Mouse (Mus musculus) Muller cell, postnatal 12 days (primary cell): Measurements from ENCODE around the gene Rap1gap.
A peak's percentile ranks its signal among the peaks of the same experiment; 100 is the strongest.

Experiments
- DNase-seq: peaks from one replicate; pipeline ENCODE4 v3.0.0-alpha.2; 2015; ENCODE audit errors: inconsistent ontology term

Gene Rap1gap

GRCm38 (mm10) chr4:137661547-137661946, 3.0 kb upstream of the Rap1gap start:
- peak; percentile 74 for DNase-seq

GRCm38 (mm10) chr4:137663491-137663890, 1.0 kb upstream of the Rap1gap start:
- DNase-seq = no peak

- no peak for DNase-seq
Observed at GRCm38 (mm10) chr4:137664980-137665675, 602 bp downstream of the Rap1gap start.

- no peak for DNase-seq
Observed at GRCm38 (mm10) chr4:137665791-137666190, 1.3 kb downstream of the Rap1gap start.

GRCm38 (mm10) chr4:137666283-137666957, 1.9 kb downstream of the Rap1gap start:
- DNase-seq = no peak

- no peak for DNase-seq
Observed at GRCm38 (mm10) chr4:137666958-137667345, 2.4 kb downstream of the Rap1gap start.

- peak; percentile 74 for DNase-seq
Observed at GRCm38 (mm10) chr4:137667747-137668146, 3.2 kb downstream of the Rap1gap start.

- no peak for DNase-seq
Observed at GRCm38 (mm10) chr4:137671711-137672500, 7.4 kb downstream of the Rap1gap start.

- no peak for DNase-seq
Observed at GRCm38 (mm10) chr4:137675566-137675965, 11.0 kb downstream of the Rap1gap start.

GRCm38 (mm10) chr4:137676057-137676456, 11.5 kb downstream of the Rap1gap start:
- DNase-seq = peak; percentile 72

GRCm38 (mm10) chr4:137676700-137677484, 12.4 kb downstream of the Rap1gap start:
- DNase-seq = peak; percentile 60

- DNase-seq = no peak
Observed at GRCm38 (mm10) chr4:137677906-137678305, 13.4 kb downstream of the Rap1gap start.

GRCm38 (mm10) chr4:137678568-137678967, 14.0 kb downstream of the Rap1gap start:
- no peak for DNase-seq

GRCm38 (mm10) chr4:137679979-137680550, 15.5 kb downstream of the Rap1gap start:
- no peak for DNase-seq

GRCm38 (mm10) chr4:137680721-137681120, 16.2 kb downstream of the Rap1gap start:
- DNase-seq = no peak

- DNase-seq = peak; percentile 90
Observed at GRCm38 (mm10) chr4:137681408-137682104, 17.0 kb downstream of the Rap1gap start.

- no peak for DNase-seq
Observed at GRCm38 (mm10) chr4:137682961-137683453, 18.5 kb downstream of the Rap1gap start.

GRCm38 (mm10) chr4:137684830-137685343, 20.4 kb downstream of the Rap1gap start:
- DNase-seq = no peak

- DNase-seq = no peak
Observed at GRCm38 (mm10) chr4:137686303-137686702, 21.8 kb downstream of the Rap1gap start.

- DNase-seq = no peak
Observed at GRCm38 (mm10) chr4:137687234-137687825, 22.8 kb downstream of the Rap1gap start.
